Mouse (Mus musculus) MEL-GATA-1-ER (cell line): ENCODE data around the gene Zfp148.
A peak's percentile ranks its signal among the peaks of the same experiment; 100 is the strongest.

Experiments used
- DNase-seq: peaks from one replicate; pipeline ENCODE4 v3.0.0-alpha.2; 2012; ENCODE audit warnings: low read depth; ENCODE audit errors: extremely low read depth

The Zfp148 gene

GRCm38 (mm10) chr16:33379944-33380881 is at the start of gene Zfp148:
Gene Zfp148 (plus strand): TSS chr16:33380836.
- peak; percentile 76 for DNase-seq

GRCm38 (mm10) chr16:33333015-33333414 is 47.6 kb upstream of the Zfp148 start:
- DNase-seq: no peak

GRCm38 (mm10) chr16:33337177-33337576 is 43.5 kb upstream of the Zfp148 start:
- no peak for DNase-seq

GRCm38 (mm10) chr16:33337681-33338080 is 43.0 kb upstream of the Zfp148 start:
- no peak for DNase-seq

- no peak for DNase-seq
Measured at GRCm38 (mm10) chr16:33338492-33338891, 42.1 kb upstream of the Zfp148 start.

GRCm38 (mm10) chr16:33339476-33339875 is 41.2 kb upstream of the Zfp148 start:
- no peak for DNase-seq

GRCm38 (mm10) chr16:33342356-33342755 is 38.3 kb upstream of the Zfp148 start:
- no peak for DNase-seq

GRCm38 (mm10) chr16:33343106-33343505 is 37.5 kb upstream of the Zfp148 start:
- no peak for DNase-seq

GRCm38 (mm10) chr16:33343601-33344000 is 37.0 kb upstream of the Zfp148 start:
- no peak for DNase-seq

- no peak for DNase-seq
Measured at GRCm38 (mm10) chr16:33344379-33344778, 36.3 kb upstream of the Zfp148 start.

- no peak for DNase-seq
Measured at GRCm38 (mm10) chr16:33344875-33345274, 35.8 kb upstream of the Zfp148 start.

GRCm38 (mm10) chr16:33346376-33346775 is 34.3 kb upstream of the Zfp148 start:
- no peak for DNase-seq

GRCm38 (mm10) chr16:33347134-33347533 is 33.5 kb upstream of the Zfp148 start:
- DNase-seq: no peak

- DNase-seq: no peak
Measured at GRCm38 (mm10) chr16:33357805-33358204, 22.8 kb upstream of the Zfp148 start.

GRCm38 (mm10) chr16:33365772-33366171 is 14.9 kb upstream of the Zfp148 start:
- DNase-seq: no peak

GRCm38 (mm10) chr16:33368632-33369031 is 12.0 kb upstream of the Zfp148 start:
- no peak for DNase-seq

- no peak for DNase-seq
Measured at GRCm38 (mm10) chr16:33370836-33371235, 9.8 kb upstream of the Zfp148 start.

GRCm38 (mm10) chr16:33372611-33373010 is 8.0 kb upstream of the Zfp148 start:
- no peak for DNase-seq

GRCm38 (mm10) chr16:33373326-33373725 is 7.3 kb upstream of the Zfp148 start:
- DNase-seq: no peak

GRCm38 (mm10) chr16:33376266-33376665 is 4.4 kb upstream of the Zfp148 start:
- no peak for DNase-seq

- no peak for DNase-seq
Measured at GRCm38 (mm10) chr16:33379219-33379943, 1.3 kb upstream of the Zfp148 start.

GRCm38 (mm10) chr16:33380882-33381613 is 412 bp downstream of the Zfp148 start:
- DNase-seq: no peak
